Mouse (Mus musculus): Measurements from ENCODE around the gene Mknk2.

GRCm38 (mm10) chr10:80653156-80653720 lies 24.7 kb downstream of the Mknk2 start:
- TF ChIP-seq POLR2A (IDR thresholded peaks at IDR 0.05; ENCODE audit: insufficient read depth, low read length) (no peak), CTCF (IDR thresholded peaks at IDR 0.05; ENCODE audit: low read depth, low read length) (no peak)

Measured in ES-Bruce4 (cell line).